Mouse (Mus musculus) layer of hippocampus, adult 9-11 months (tissue): ENCODE measurements at regions not wholly inside any gene's neighbourhood (a gene's known extent, or its start where the extent isn't known, plus 50 kb on each side); places are given as distances from the start of the nearest gene placed in this dataset.
"Not testable (repeated sequence)": the region's sequence is repeated elsewhere in the genome, so short reads cannot be mapped to it uniquely, and the experiment has no call there.

ENCODE experiments used
- DNase-seq: peaks from one replicate; pipeline ENCODE4 v3.0.0; 2022

GRCm38 (mm10) chr7:87096500-87096899, 100.6 kb downstream of the Vmn2r79 start:
- DNase-seq = no peak

GRCm38 (mm10) chr7:87099611-87100010, 103.7 kb downstream of the Vmn2r79 start:
- DNase-seq = not testable (repeated sequence)

- not testable (repeated sequence) for DNase-seq
These were observed 104.5 kb downstream of the Vmn2r79 start for GRCm38 (mm10) chr7:87100377-87100776.

GRCm38 (mm10) chr7:87101281-87101680, 105.4 kb downstream of the Vmn2r79 start:
- DNase-seq = not testable (repeated sequence)

GRCm38 (mm10) chr7:87110312-87110984, 114.5 kb downstream of the Vmn2r79 start:
- peak; percentile 5 for DNase-seq

- no peak for DNase-seq
These were observed 115.1 kb downstream of the Vmn2r79 start for GRCm38 (mm10) chr7:87110985-87111372.

GRCm38 (mm10) chr7:87113654-87114053, 117.7 kb downstream of the Vmn2r79 start:
- peak; percentile 10 for DNase-seq

- no peak for DNase-seq
These were observed 123.4 kb upstream of the Nox4 start for GRCm38 (mm10) chr7:87122516-87122915.

- DNase-seq = no peak
These were observed 100.0 kb upstream of the Nox4 start for GRCm38 (mm10) chr7:87145896-87146295.

GRCm38 (mm10) chr7:87147703-87148102, 98.2 kb upstream of the Nox4 start:
- DNase-seq = no peak

- DNase-seq = no peak
These were observed 97.2 kb upstream of the Nox4 start for GRCm38 (mm10) chr7:87148681-87149080.

- DNase-seq = no peak
These were observed 94.9 kb upstream of the Nox4 start for GRCm38 (mm10) chr7:87150991-87151390.

- DNase-seq = no peak
These were observed 59.3 kb upstream of the Nox4 start for GRCm38 (mm10) chr7:87186443-87187153.

GRCm38 (mm10) chr7:87195647-87196046, 50.2 kb upstream of the Nox4 start:
- DNase-seq = no peak
